Mouse (Mus musculus): ENCODE data around the gene Lypd5. TPM values are rescaled to one million over a fixed set of nuclear protein-coding genes. Genes with fewer than 3 reads are reported as not detected.

The Lypd5 gene
- not detected in 2 replicates for total RNA-seq (2017)

- no peak for ATAC-seq (replicated peaks; ENCODE audit: low read depth, poor library complexity, severe bottlenecking)
These were observed at the start of gene Lypd5 for GRCm38 (mm10) chr7:24348896-24349295. Gene Lypd5, plus strand, starts transcription at chr7:24349196.

- ATAC-seq (replicated peaks; ENCODE audit: low read depth, poor library complexity, severe bottlenecking): 0 out of 2 replicates have a peak, but pooled peaks have one; percentile 24
These were observed 49.0 kb upstream of the Lypd5 start for GRCm38 (mm10) chr7:24299823-24300481.

GRCm38 (mm10) chr7:24300771-24301282 is 48.2 kb upstream of the Lypd5 start, which contains the start of gene Zfp61:
Gene Zfp61, minus strand, starts transcription at chr7:24301232.
- ATAC-seq (replicated peaks; ENCODE audit: low read depth, poor library complexity, severe bottlenecking): peak; percentile 69

GRCm38 (mm10) chr7:24315726-24316566 is 33.0 kb upstream of the Lypd5 start:
- peak; percentile 42 for ATAC-seq (replicated peaks; ENCODE audit: low read depth, poor library complexity, severe bottlenecking)

GRCm38 (mm10) chr7:24316567-24317092 is 32.4 kb upstream of the Lypd5 start, which contains the start of gene Zfp94:
Gene Zfp94, minus strand, starts transcription at chr7:24316666.
- peak; percentile 96 for ATAC-seq (replicated peaks; ENCODE audit: low read depth, poor library complexity, severe bottlenecking)

GRCm38 (mm10) chr7:24318942-24319341 is 30.1 kb upstream of the Lypd5 start:
- ATAC-seq (replicated peaks; ENCODE audit: low read depth, poor library complexity, severe bottlenecking): no peak

- ATAC-seq (replicated peaks; ENCODE audit: low read depth, poor library complexity, severe bottlenecking): no peak
These were observed 26.4 kb upstream of the Lypd5 start for GRCm38 (mm10) chr7:24322593-24322992.

GRCm38 (mm10) chr7:24325197-24325596 is 23.8 kb upstream of the Lypd5 start:
- no peak for ATAC-seq (replicated peaks; ENCODE audit: low read depth, poor library complexity, severe bottlenecking)

- no peak for ATAC-seq (replicated peaks; ENCODE audit: low read depth, poor library complexity, severe bottlenecking)
These were observed 23.3 kb upstream of the Lypd5 start for GRCm38 (mm10) chr7:24325675-24326128.

GRCm38 (mm10) chr7:24326273-24327135 is 22.5 kb upstream of the Lypd5 start:
- no peak for ATAC-seq (replicated peaks; ENCODE audit: low read depth, poor library complexity, severe bottlenecking)

GRCm38 (mm10) chr7:24327281-24327975 is 21.6 kb upstream of the Lypd5 start:
- ATAC-seq (replicated peaks; ENCODE audit: low read depth, poor library complexity, severe bottlenecking): no peak

- peak; percentile 68 for ATAC-seq (replicated peaks; ENCODE audit: low read depth, poor library complexity, severe bottlenecking)
These were observed 15.6 kb upstream of the Lypd5 start, which contains the start of gene Tescl for GRCm38 (mm10) chr7:24333304-24333986. Gene Tescl, minus strand, starts transcription at chr7:24333936.

GRCm38 (mm10) chr7:24335699-24336309 is 13.2 kb upstream of the Lypd5 start:
- ATAC-seq (replicated peaks; ENCODE audit: low read depth, poor library complexity, severe bottlenecking): peak; percentile 70

GRCm38 (mm10) chr7:24338241-24338640 is 10.8 kb upstream of the Lypd5 start:
- no peak for ATAC-seq (replicated peaks; ENCODE audit: low read depth, poor library complexity, severe bottlenecking)

- no peak for ATAC-seq (replicated peaks; ENCODE audit: low read depth, poor library complexity, severe bottlenecking)
These were observed 5.2 kb upstream of the Lypd5 start for GRCm38 (mm10) chr7:24343701-24344272.

GRCm38 (mm10) chr7:24346444-24346843 is 2.6 kb upstream of the Lypd5 start:
- no peak for ATAC-seq (replicated peaks; ENCODE audit: low read depth, poor library complexity, severe bottlenecking)

GRCm38 (mm10) chr7:24355646-24356045 is 6.7 kb downstream of the Lypd5 start:
- ATAC-seq (replicated peaks; ENCODE audit: low read depth, poor library complexity, severe bottlenecking): no peak

- ATAC-seq (replicated peaks; ENCODE audit: low read depth, poor library complexity, severe bottlenecking): no peak
These were observed 7.1 kb downstream of the Lypd5 start for GRCm38 (mm10) chr7:24356081-24356480.

Data from common myeloid progenitor, adult 5-6 weeks (primary cell).